Mouse (Mus musculus) retina, postnatal 7 days (tissue): ENCODE measurements around the gene Gm45716.

ENCODE experiments used
- DNase-seq: peaks from one replicate; pipeline ENCODE4 v3.0.0-alpha.2; 2012; ENCODE audit warnings: low read depth, low spot score

Gm45716 gene

GRCm38 (mm10) chr11:90187441-90187840, at the start of gene Gm45716:
TSS of gene Gm45716 (plus strand) at chr11:90187683.
- peak; percentile 70 for DNase-seq

GRCm38 (mm10) chr11:90142393-90142792, 45.1 kb upstream of the Gm45716 start:
- DNase-seq = no peak

GRCm38 (mm10) chr11:90142936-90143335, 44.5 kb upstream of the Gm45716 start:
- DNase-seq = no peak

- DNase-seq = no peak
Measured at GRCm38 (mm10) chr11:90146086-90146860, 41.2 kb upstream of the Gm45716 start.

GRCm38 (mm10) chr11:90155066-90155465, 32.4 kb upstream of the Gm45716 start:
- DNase-seq = no peak

GRCm38 (mm10) chr11:90155466-90155865, 32.0 kb upstream of the Gm45716 start:
- DNase-seq = no peak

- DNase-seq = no peak
Measured at GRCm38 (mm10) chr11:90167771-90168170, 19.7 kb upstream of the Gm45716 start.

GRCm38 (mm10) chr11:90168338-90169065, 19.0 kb upstream of the Gm45716 start:
- no peak for DNase-seq

GRCm38 (mm10) chr11:90169200-90170013, 18.1 kb upstream of the Gm45716 start:
- DNase-seq = no peak

GRCm38 (mm10) chr11:90170014-90170320, 17.5 kb upstream of the Gm45716 start:
- peak; percentile 59 for DNase-seq

GRCm38 (mm10) chr11:90172331-90172730, 15.2 kb upstream of the Gm45716 start:
- DNase-seq = no peak

GRCm38 (mm10) chr11:90175634-90176300, 11.7 kb upstream of the Gm45716 start:
- DNase-seq = no peak

GRCm38 (mm10) chr11:90177389-90177788, 10.1 kb upstream of the Gm45716 start:
- DNase-seq = no peak

- peak; percentile 70 for DNase-seq
Measured at GRCm38 (mm10) chr11:90183361-90183760, 4.1 kb upstream of the Gm45716 start.

GRCm38 (mm10) chr11:90184756-90185155, 2.7 kb upstream of the Gm45716 start:
- no peak for DNase-seq

GRCm38 (mm10) chr11:90190156-90190555, 2.7 kb downstream of the Gm45716 start:
- no peak for DNase-seq

- DNase-seq = no peak
Measured at GRCm38 (mm10) chr11:90194946-90195345, 7.5 kb downstream of the Gm45716 start.

- no peak for DNase-seq
Measured at GRCm38 (mm10) chr11:90195756-90196520, 8.5 kb downstream of the Gm45716 start.

GRCm38 (mm10) chr11:90196521-90197215, 9.2 kb downstream of the Gm45716 start:
- no peak for DNase-seq

GRCm38 (mm10) chr11:90198048-90198447, 10.6 kb downstream of the Gm45716 start:
- no peak for DNase-seq
